Mouse (Mus musculus) thymus, adult 18-20 months (tissue): ENCODE measurements around the gene Gpc6.

Experiments used
- DNase-seq, 2 experiments: peaks; one replicate each; pipeline ENCODE4 v3.0.0; 2022; ENCODE audit warnings: mixed read lengths in 2 of 2

The Gpc6 gene

DNA sequence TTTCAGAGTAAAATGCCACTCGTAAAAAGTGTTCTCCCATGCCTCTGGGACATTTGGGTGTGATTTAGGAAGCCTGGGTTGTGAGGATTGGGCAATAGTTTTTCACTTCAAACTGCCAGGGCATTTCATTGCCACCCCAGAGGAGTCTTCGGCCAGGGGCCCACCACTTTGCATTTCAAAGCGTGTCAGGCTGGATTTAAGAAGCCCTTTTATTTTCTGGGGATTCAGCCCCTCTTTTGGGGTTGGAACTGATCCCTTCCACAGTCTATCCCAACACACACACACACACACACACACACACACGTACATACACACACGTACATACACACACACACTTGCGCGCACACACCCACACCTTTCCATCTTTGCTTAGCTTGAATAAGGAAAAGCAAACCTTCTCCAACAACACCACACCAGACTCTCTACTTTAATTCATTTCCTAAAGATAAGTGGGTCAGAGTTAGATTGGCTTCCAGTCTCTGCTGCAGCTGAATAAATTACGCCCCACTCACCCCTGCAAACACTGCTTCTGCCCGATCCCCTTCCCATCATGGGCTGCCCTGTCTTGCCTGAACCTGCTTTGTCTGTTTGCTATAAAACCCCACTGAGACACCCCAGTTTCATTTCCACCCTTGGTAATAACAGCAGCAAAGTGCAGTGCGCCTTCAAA is 969.9 kb downstream of the Gpc6 start:
- no peak for DNase-seq

GRCm38 (mm10) chr14:117895539-117895912 is 970.4 kb downstream of the Gpc6 start:
- DNase-seq: no peak

- no peak for DNase-seq
Observed at GRCm38 (mm10) chr14:117904300-117904699, 979.2 kb downstream of the Gpc6 start.

GRCm38 (mm10) chr14:117905701-117906100 is 980.6 kb downstream of the Gpc6 start:
- no peak for DNase-seq

GRCm38 (mm10) chr14:117906361-117906760 is 981.2 kb downstream of the Gpc6 start:
- DNase-seq: no peak

DNA sequence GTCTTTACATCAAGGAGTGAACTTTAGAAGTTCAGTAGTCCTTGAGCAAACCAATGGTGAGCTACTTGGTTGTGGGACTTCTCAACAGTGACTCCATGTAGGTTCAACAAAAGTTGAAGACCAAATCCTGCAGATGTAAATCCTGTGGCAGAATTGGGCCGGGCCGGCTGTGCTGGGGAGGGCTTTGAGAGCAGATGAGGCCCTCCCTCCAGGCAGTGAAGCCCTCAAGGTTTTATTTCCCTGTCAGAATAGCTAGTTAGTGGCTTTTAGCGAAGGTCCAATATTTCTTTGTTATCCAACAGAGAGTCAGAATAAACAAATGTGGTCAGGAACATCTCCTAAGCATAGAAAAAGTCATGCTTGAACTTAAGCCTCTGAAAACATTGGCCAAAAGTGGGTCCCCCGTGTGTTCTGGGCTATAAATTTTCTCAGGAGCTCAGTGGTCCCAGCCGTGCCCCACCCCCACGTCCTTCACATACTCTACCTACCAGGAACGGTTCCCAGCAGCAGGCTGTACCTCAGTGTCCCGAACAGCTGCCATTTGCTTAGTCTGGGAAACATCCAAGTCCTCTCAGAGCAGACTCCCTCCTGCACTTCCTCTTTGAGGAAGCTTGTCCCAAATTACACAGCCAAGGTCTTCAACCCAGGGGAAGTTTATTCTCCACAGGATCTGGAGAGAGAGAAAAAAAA is 983.3 kb downstream of the Gpc6 start:
- no peak for DNase-seq

DNA sequence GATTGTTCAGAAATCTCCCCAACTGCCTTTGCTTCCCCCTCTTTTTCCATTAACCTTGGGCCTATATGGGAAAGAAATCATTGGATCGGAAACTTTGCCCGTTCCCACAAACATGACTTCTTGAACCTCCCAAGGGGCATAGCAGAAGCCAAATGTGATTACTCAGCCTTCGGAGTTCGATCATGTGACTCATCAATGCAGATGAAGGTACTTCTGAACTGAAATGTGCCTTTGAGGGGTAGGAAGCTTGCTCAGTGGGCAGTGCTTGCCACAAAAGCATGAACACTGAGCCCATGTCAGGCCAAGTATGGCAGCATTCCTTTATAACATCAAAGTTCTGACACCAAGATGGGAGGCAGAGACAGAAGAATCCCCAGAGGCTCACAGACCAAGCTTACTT is 983.9 kb downstream of the Gpc6 start:
- no peak for DNase-seq

DNA sequence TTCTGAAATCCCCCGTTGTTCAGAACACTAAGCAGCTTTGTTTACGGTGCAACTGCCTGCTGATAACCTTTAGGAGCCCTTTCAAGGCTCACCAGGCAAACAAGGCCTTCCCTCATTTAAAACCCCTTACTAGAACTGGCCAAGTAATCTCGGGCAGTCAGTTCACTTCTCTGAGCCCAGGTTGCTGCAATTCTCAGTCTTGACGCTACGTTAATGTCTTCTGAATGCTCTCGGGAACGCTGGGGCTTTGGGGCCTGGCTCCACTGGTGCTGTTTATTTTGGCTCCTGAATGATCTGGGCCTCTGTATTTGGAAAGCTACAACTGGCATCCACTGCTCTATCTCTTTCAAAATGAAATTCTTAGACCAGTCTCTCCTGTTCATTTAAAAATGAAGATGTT is 985.2 kb downstream of the Gpc6 start:
- DNase-seq: no peak

- DNase-seq: no peak
Observed at GRCm38 (mm10) chr14:117912624-117913270, 987.6 kb downstream of the Gpc6 start.

DNA sequence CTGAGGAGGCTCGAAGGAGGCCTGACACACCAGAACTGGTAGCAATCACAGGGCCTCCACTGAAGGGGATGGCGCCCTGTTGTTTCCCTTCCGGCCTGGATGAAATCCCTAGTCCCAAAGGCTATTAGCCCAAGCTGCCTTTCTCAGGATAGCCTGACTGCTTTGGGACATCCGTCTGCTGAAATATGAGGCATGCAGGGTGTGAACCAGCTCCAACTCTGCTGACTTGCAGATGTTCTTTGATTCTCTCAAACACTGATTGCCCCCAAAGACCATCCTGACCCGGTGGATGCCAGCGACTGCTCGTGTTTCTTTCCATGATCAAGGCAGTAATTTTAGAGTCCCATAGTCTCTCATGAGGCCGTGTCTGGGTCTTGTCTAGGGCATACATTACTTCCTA is 991.5 kb downstream of the Gpc6 start:
- no peak for DNase-seq

DNA sequence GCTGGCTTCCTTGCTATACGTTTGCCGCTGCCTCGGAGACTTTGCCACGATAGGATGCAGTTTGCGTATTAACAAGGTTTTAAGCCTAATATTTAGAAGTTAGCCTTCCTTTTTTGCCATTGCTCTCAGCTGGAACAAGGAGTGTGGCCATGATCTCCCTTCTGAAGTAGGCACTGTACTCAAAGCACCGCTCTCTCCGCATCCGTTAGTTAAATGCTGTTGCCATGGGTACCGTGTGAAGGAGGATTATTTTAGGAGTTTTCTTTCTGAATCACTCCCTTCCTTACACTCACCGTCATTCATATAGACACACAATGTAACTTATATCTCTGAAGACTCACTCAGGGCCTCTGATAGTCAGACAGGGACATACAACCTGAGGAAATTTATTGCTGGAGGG is 993.6 kb downstream of the Gpc6 start:
- DNase-seq: no peak

- no peak for DNase-seq
Observed at GRCm38 (mm10) chr14:117919612-117920011, 994.5 kb downstream of the Gpc6 start.

- no peak for DNase-seq
Observed at GRCm38 (mm10) chr14:117921393-117922014, 996.4 kb downstream of the Gpc6 start.

- no peak for DNase-seq
Observed at GRCm38 (mm10) chr14:117923667-117924066, 998.6 kb downstream of the Gpc6 start.

DNA sequence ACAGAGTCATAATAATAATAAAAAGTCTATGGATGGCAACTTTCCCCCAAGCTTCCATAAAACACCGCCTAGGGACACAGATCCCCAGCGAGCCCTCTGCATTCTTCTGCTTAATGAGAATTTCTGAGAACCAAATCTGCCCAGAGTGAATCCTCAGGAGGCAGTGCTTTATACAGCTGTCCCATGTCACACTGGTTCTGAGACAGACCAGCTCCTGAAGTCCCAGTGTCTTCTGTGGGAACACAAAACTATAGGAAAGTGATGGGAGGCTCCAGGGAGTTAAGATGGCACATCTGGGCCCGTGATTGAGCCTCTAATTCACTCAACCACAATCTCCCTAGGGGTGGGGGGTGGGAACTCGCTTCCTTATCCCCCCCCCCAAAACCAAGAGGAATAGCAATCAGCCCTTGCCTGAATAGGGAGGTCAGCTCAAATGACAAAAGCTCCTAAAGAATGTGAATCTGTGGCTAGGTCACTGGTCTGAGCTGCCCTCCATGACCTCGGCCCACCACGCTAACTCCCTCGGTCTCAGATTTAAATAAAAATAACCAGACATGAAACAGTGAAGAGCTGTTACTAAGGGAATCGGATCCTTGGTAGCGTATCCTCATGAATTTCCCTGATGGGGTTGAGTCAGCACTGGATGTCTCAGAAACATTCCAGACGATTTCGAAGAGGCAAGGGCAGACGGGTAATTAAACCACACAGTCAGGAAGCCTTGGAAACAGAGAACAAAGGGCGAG is 1005.2 kb downstream of the Gpc6 start:
- DNase-seq: no peak

- DNase-seq: no peak
Observed at GRCm38 (mm10) chr14:117930848-117931816, 1006.0 kb downstream of the Gpc6 start.

DNA sequence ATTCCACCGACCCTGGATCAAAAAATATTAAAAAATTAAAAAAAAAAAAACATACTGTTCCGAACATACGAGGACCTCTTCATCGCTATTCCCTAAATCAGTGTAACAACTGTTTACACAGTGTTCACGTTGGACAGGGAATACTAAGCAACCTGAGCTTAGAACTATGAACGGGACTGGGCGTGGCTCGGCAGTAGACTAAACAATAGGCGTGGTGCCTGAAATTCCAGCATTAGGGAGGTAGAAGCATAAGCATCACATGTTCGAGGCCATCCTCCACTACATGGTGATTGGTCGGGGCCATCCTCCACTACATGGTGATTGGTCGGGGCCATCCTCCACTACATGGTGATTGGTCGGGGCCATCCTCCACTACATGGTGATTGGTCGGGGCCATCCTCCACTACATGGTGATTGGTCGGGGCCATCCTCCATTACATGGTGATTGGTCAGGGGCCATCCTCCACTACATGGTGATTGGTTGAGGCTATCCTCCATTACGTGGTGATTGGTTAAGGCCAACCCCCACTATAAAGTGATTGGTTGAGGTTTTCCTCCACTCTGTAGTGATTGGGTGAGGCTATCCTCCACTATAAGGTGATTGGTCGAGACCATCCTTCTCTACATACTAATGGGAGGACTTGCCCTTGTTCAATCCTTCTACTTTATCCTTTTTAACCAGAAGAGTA is 1007.2 kb downstream of the Gpc6 start:
- DNase-seq: no peak

GRCm38 (mm10) chr14:117938554-117938953 is 1013.4 kb downstream of the Gpc6 start:
- DNase-seq: no peak

DNA sequence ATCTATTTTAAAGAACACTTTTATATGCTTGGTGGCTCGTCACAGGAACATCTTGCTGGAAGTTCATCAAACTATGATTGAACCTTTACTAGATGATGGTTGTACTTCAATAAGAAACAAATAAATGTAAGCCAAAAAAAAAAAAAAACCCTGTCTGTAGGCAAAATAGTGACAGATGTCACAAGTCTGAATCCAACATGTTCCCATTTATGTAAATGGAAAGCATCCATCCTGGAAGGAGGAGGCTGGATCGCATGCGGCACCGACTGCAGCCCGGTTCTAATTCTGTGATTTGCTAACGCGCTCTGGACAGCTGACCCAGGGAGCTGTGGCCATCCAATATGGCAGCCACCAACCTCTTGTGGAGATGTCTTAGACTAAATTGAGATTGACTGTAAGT is 1014.4 kb downstream of the Gpc6 start:
- no peak for DNase-seq

- no peak for DNase-seq
Observed at GRCm38 (mm10) chr14:117945920-117946503, 1020.9 kb downstream of the Gpc6 start.

DNA sequence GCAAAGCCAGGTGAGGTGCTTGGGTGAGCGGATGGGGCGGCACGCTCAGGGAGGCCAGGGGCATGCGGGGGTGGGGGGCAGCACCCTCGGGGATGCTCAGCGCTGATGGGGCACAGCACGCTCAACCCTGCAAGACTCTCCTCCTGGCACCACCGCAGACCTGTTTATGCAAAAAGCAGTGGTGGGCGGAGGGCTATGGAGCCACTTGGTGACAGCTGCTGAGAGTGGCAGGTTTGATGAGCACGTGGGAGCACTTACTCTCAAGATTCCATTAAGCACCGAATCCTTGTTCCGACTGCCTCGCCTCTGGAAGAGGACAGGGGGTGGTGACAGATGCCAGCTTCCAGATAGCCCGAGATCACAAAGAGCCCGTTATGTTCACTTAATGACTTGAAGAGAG is 1026.2 kb downstream of the Gpc6 start:
- DNase-seq: no peak
